Mouse (Mus musculus) large intestine, adult 2 months (tissue): ENCODE results near the gene Ttll6. TPM values are rescaled to one million over a fixed set of nuclear protein-coding genes. Genes with fewer than 3 reads are reported as not detected.

Source experiments
- polyA plus RNA-seq: library from polyadenylated mRNA; depleted of rRNA; stranded (reverse); fragments of >200 nt; gene quantifications from 2 replicates; pipeline ENCODE4 v1.2.3, GENCODE M21; 2012; rRNA removed

Gene Ttll6
- polyA plus RNA-seq, 1 experiment, result 0.10 TPM

Other genes starting within 250 kb of the Ttll6 start
- gene B4galnt2, start 218.9 kb upstream of the Ttll6 start, polyA plus RNA-seq, result 135 and 254 TPM in 2 replicates
- gene Igf2bp1, start 127.8 kb upstream of the Ttll6 start, polyA plus RNA-seq, result not detected in 2 replicates
- 13.0 and 48.1 TPM in 2 replicates for gene Gip, start 109.2 kb upstream of the Ttll6 start, polyA plus RNA-seq
- 45.5 and 45.6 TPM in 2 replicates for gene Snf8, start 98.9 kb upstream of the Ttll6 start, polyA plus RNA-seq
- 41.3 and 41.4 TPM in 2 replicates for gene Ube2z, start 68.4 kb upstream of the Ttll6 start, polyA plus RNA-seq
- gene Atp5g1, start 58.1 kb upstream of the Ttll6 start, polyA plus RNA-seq, result 1,161 and 1,322 TPM in 2 replicates
- gene Calcoco2, start 21.8 kb upstream of the Ttll6 start, polyA plus RNA-seq, result not detected in 2 replicates
- gene Hoxb13, start 60.5 kb downstream of the Ttll6 start, polyA plus RNA-seq, result 0.27 TPM in 1 of 2 replicates, not detected in the other
- 0.25 and 16.0 TPM in 2 replicates for gene Hoxb9, start 137.7 kb downstream of the Ttll6 start, polyA plus RNA-seq
- gene Hoxb8, start 148.1 kb downstream of the Ttll6 start, polyA plus RNA-seq, result 2.6 and 11.7 TPM in 2 replicates
- 1.4 and 6.5 TPM in 2 replicates for gene Hoxb7, start 152.8 kb downstream of the Ttll6 start, polyA plus RNA-seq
- 4.7 and 23.1 TPM in 2 replicates for gene Hoxb6, start 158.7 kb downstream of the Ttll6 start, polyA plus RNA-seq
- 2.6 and 5.1 TPM in 2 replicates for gene Hoxb5, start 169.6 kb downstream of the Ttll6 start, polyA plus RNA-seq
- 2.5 and 3.0 TPM in 2 replicates for gene Hoxb4, start 184.5 kb downstream of the Ttll6 start, polyA plus RNA-seq
- gene Hoxb3, start 189.5 kb downstream of the Ttll6 start, polyA plus RNA-seq, result 2.3 and 3.4 TPM in 2 replicates
- gene Hoxb2, start 216.7 kb downstream of the Ttll6 start, polyA plus RNA-seq, result 3.8 and 4.8 TPM in 2 replicates
- not detected in 2 replicates for gene Hoxb1, start 232.0 kb downstream of the Ttll6 start, polyA plus RNA-seq